Comparison of ENCODE assay signal across 8 mouse cellular contexts in genomic region chr9:107296016-107296040, GRCm38 (mm10). TPM values are rescaled to one million over a fixed set of nuclear protein-coding genes. Genes with fewer than 3 reads are reported as not detected.
DNase-seq lines count a peak whose midpoint lies in the region; ATAC-seq and TF ChIP-seq lines count a peak whose summit lies in the region.

Gene Cish (plus strand): TSS chr9:107296026.

- no peak for TF ChIP-seq RAD21 in MEL (IDR thresholded peaks at IDR 0.05; ENCODE audit: low read depth, low read length)

- no peak for TF ChIP-seq CTCF in MEL (IDR thresholded peaks at IDR 0.05 in 2 of 3, conservative IDR thresholded peaks at IDR 0.05 in 1 of 3; ENCODE audit: control insufficient read depth in 1 of 3, insufficient read depth in 1 of 3, low read depth in 2 of 3, low read length in 3 of 3, poor library complexity in 1 of 3, severe bottlenecking in 1 of 3)

- H3K9me3 ChIP-seq in MEL (replicated peaks; ENCODE audit: insufficient read depth, low read length), result no peaks in the 10 kb centered on the region
- H3K9me3 ChIP-seq in heart, embryonic 11.5 days (replicated peaks; ENCODE audit: control insufficient read depth, low read length), result no peaks in the 10 kb centered on the region
- H3K9me3 ChIP-seq in limb, embryonic 14.5 days (ENCODE audit: control insufficient read depth, low read length), result no peaks in the 10 kb centered on the region

- TF ChIP-seq EP300 in MEL (IDR thresholded peaks at IDR 0.05; ENCODE audit: low read depth in 1 of 2, low read length in 2 of 2), result no peak

- H3K4me2 ChIP-seq in heart, embryonic 11.5 days, result peak within 1 kb of the TSS; percentile 97
- H3K4me2 ChIP-seq in limb, embryonic 14.5 days (replicated peaks; ENCODE audit: low read depth, low read length, severe bottlenecking), result peak within 1 kb of the TSS; percentile 92

- ATAC-seq in heart, embryonic 11.5 days (replicated peaks; ENCODE audit: insufficient number of reproducible peaks, low FRiP score, low TSS enrichment), result no peak
- ATAC-seq in limb, embryonic 14.5 days (ENCODE audit: low FRiP score, low read depth), result no peak

- H3K9ac ChIP-seq in MEL (ENCODE audit: control insufficient read depth, low read depth, low read length, poor library complexity, severe bottlenecking), result peak within 1 kb of the TSS; percentile 97
- H3K9ac ChIP-seq in heart, embryonic 11.5 days (ENCODE audit: low read depth, low read length), result peak within 1 kb of the TSS; percentile 84
- peak within 1 kb of the TSS; percentile 75 for H3K9ac ChIP-seq in limb, embryonic 14.5 days (ENCODE audit: low read depth, low read length, severe bottlenecking)

- peaks cover 30% of the 10 kb centered on the region for H3K79me2 ChIP-seq in MEL (ENCODE audit: control insufficient read depth, insufficient read depth, low read length, poor library complexity)

- no peak for TF ChIP-seq POLR2A in MEL (IDR thresholded peaks at IDR 0.05; ENCODE audit: control insufficient read depth in 1 of 2, insufficient read depth in 1 of 2, low read depth in 1 of 2, low read length in 2 of 2, poor library complexity in 1 of 2)
- TF ChIP-seq POLR2A in limb, embryonic 14.5 days (IDR thresholded peaks at IDR 0.05; ENCODE audit: borderline replicate concordance, extremely low read depth, insufficient read depth, insufficient read length), result no peak

- H3K27me3 ChIP-seq in MEL (ENCODE audit: control insufficient read depth in 1 of 2, insufficient read depth in 2 of 2, low read length in 2 of 2), result no peaks in the 10 kb centered on the region
- H3K27me3 ChIP-seq in heart, embryonic 11.5 days (ENCODE audit: control insufficient read depth, insufficient read depth, low read length), result no peaks in the 10 kb centered on the region
- H3K27me3 ChIP-seq in limb, embryonic 14.5 days (ENCODE audit: control insufficient read depth, insufficient read depth, low read length), result no peaks in the 10 kb centered on the region

- peaks cover 0 to 18% of the 10 kb centered on the region in 2 experiments; a peak in 2 of 4 replicates for H3K36me3 ChIP-seq in MEL (ENCODE audit: control insufficient read depth in 1 of 2, insufficient read depth in 2 of 2, low read length in 2 of 2)
- H3K36me3 ChIP-seq in heart, embryonic 11.5 days (ENCODE audit: control insufficient read depth, insufficient read depth, low read length), result 0 out of 2 replicates have a peak, but pooled peaks cover 3% of the 10 kb centered on the region
- H3K36me3 ChIP-seq in limb, embryonic 14.5 days (ENCODE audit: control insufficient read depth, insufficient read depth, low read length), result peaks cover 7% of the 10 kb centered on the region

- H3K4me3 ChIP-seq in MEL (ENCODE audit: control insufficient read depth in 1 of 2, insufficient read depth in 1 of 2, low read depth in 2 of 2, low read length in 2 of 2), result peak within 1 kb of the TSS; percentile 56 to 96
- peak within 1 kb of the TSS; percentile 74 for H3K4me3 ChIP-seq in heart, embryonic 11.5 days (ENCODE audit: low read depth, low read length)
- peak within 1 kb of the TSS; percentile 69 for H3K4me3 ChIP-seq in limb, embryonic 14.5 days (replicated peaks; ENCODE audit: low read length)

- peaks cover 2 to 25% of the 10 kb centered on the region in 2 experiments; a peak in 3 of 4 replicates for H3K4me1 ChIP-seq in MEL (ENCODE audit: control insufficient read depth in 1 of 2, insufficient read depth in 2 of 2, low read length in 2 of 2)
- H3K4me1 ChIP-seq in heart, embryonic 11.5 days (ENCODE audit: control insufficient read depth, insufficient read depth, low read length), result peaks cover 24% of the 10 kb centered on the region
- H3K4me1 ChIP-seq in limb, embryonic 14.5 days (ENCODE audit: control insufficient read depth, insufficient read depth, low read length), result peaks cover 12% of the 10 kb centered on the region

- DNase-seq in heart, adult 18-20 months, result no peak
- no peak for DNase-seq in heart, adult 9 months (ENCODE audit: low spot score in 2 of 2)
- no peak for DNase-seq in MEL (ENCODE audit: low read depth, low spot score)
- DNase-seq in limb, embryonic 14.5 days (ENCODE audit: low spot score), result no peak
- no peak for DNase-seq in retina, postnatal 1 day
- no peak for DNase-seq in right cerebral cortex, postnatal 4 days
- DNase-seq in left cerebral cortex, adult 8-10 months (ENCODE audit: low spot score in 2 of 2), result no peak

- H3K27ac ChIP-seq in MEL (ENCODE audit: control insufficient read depth, low read depth, low read length), result peak within 1 kb of the TSS; percentile 91
- H3K27ac ChIP-seq in heart, embryonic 11.5 days (ENCODE audit: low read depth, low read length), result peak within 1 kb of the TSS; percentile 82
- H3K27ac ChIP-seq in limb, embryonic 14.5 days (replicated peaks; ENCODE audit: low read depth, low read length), result peak within 1 kb of the TSS; percentile 63

TF ChIP-seq in MEL, 35 proteins besides CTCF, POLR2A, EP300 and RAD21:
- TF ChIP-seq MYC (IDR thresholded peaks at IDR 0.05; ENCODE audit: low read depth, low read length) (no peak), BHLHE40 (IDR thresholded peaks at IDR 0.05; ENCODE audit: borderline replicate concordance, low read depth, low read length) (no peak), UBTF (IDR thresholded peaks at IDR 0.05; ENCODE audit: borderline replicate concordance, insufficient read depth, low read depth, low read length) (no peak), ZNF384 (IDR thresholded peaks at IDR 0.05; ENCODE audit: low read depth, low read length) (no peak), MEF2A (IDR thresholded peaks at IDR 0.05; ENCODE audit: extremely low read depth, insufficient replicate concordance, low read depth, low read length, poor library complexity, severe bottlenecking) (no peak), ZMIZ1 (IDR thresholded peaks at IDR 0.05; ENCODE audit: low read depth, low read length) (no peak), MYB (IDR thresholded peaks at IDR 0.05; ENCODE audit: low read depth, low read length) (no peak), RCOR1 (IDR thresholded peaks at IDR 0.05; ENCODE audit: low read depth, low read length) (no peak), GABPA (IDR thresholded peaks at IDR 0.05; ENCODE audit: low read depth, low read length) (no peak), HCFC1 (IDR thresholded peaks at IDR 0.05; ENCODE audit: low read depth, low read length) (no peak), MAZ (IDR thresholded peaks at IDR 0.05; ENCODE audit: low read depth, low read length) (no peak), MXI1 (IDR thresholded peaks at IDR 0.05; ENCODE audit: low read depth, low read length) (no peak)

RNA-seq across cellular contexts. Expression of gene Cish, which starts in this region (rescaled TPM):
- 100 to 1,000 TPM; 120 to 131 TPM for total RNA-seq in heart, adult 18-20 months (2021)
- 5.1 and 10.0 TPM in 2 replicates for total RNA-seq in MEL (2012; rRNA removed)
- 10 to 100 TPM in 1 of 2 experiments, not detected in 1; 24.5 TPM for polyA plus RNA-seq in MEL (2012; ENCODE audit: insufficient read depth in 1 of 2, insufficient read length in 2 of 2, low read depth in 1 of 2, low replicate concordance in 2 of 2, missing spikeins in 1 of 2)
- 7.7 and 8.8 TPM in 2 replicates for polyA plus RNA-seq in heart, embryonic 11.5 days (2014; fragmentation: Nextera tagmentation; extraction: Ambion mirVana)
- 8.4 and 12.1 TPM in 2 replicates for polyA plus RNA-seq in limb, embryonic 14.5 days (2012; rRNA removed)
- polyA plus RNA-seq in limb, embryonic 14.5 days (2014; fragmentation: Nextera tagmentation; extraction: Ambion mirVana), result 5.1 and 5.6 TPM in 2 replicates
- total RNA-seq in left cerebral cortex, adult 8-10 months (2022), result 10 to 100 TPM in 1 of 4 experiments, 1 to 10 TPM in 3; 7.2 to 12.2 (median 9.2) TPM

Comparison
In these comparisons a context has a peak if more than half of its experiments do, and no peak if none do; other contexts are left out.
1. RNA of gene Cish (total RNA-seq): 120 to 131 TPM in heart, adult 18-20 months; 5.1 to 10.0 TPM in MEL and 7.2 to 12.2 TPM in left cerebral cortex, adult 8-10 months; every median in the first group is over 4 times any median in the second.
2. Peak in every context shown above with its lines, with median percentiles within 50 percentile points of each other: H3K27ac ChIP-seq, H3K4me3 ChIP-seq and H3K9ac ChIP-seq.